Mouse (Mus musculus) heart, embryonic 14.5 days (tissue): ENCODE data around the gene Ifitm2. TPM values are rescaled to one million over a fixed set of nuclear protein-coding genes. Genes with fewer than 3 reads are reported as not detected.

ENCODE experiments used
- ATAC-seq: fragments of 200-750 bp; cut with Nextera tagmentation; 2 replicates; pipeline ENCODE4 v1.8.0; 2017; ENCODE audit warnings: low read depth, moderate TSS enrichment; ENCODE audit not compliant: insufficient number of reproducible peaks, insufficient read depth, low FRiP score
- H3K27ac ChIP-seq, 2 experiments: fragments of 200-500 bp in 1 of 2; fragments of 300-500 bp in 1 of 2; sonication (generic) in 1 of 2; replicated peaks in 1 of 2; 2 replicates each; pipeline ENCODE4 v1.5.1; 2012 to 2014; ENCODE audit warnings: low read depth in 2 of 2, low read length in 2 of 2, control low read depth in 1 of 2, mild to moderate bottlenecking in 1 of 2, mixed read lengths in 1 of 2; ENCODE audit not compliant: control insufficient read depth in 1 of 2, insufficient read depth in 1 of 2
- H3K27me3 ChIP-seq: fragments of 300-500 bp; sonication (generic); 2 replicates; pipeline ENCODE4 v1.6.1; 2014; ENCODE audit warnings: mild to moderate bottlenecking, low read length, control low read depth; ENCODE audit not compliant: control insufficient read depth, insufficient read depth
- H3K36me3 ChIP-seq: fragments of 300-500 bp; sonication (generic); 2 replicates; pipeline ENCODE4 v1.6.1; 2014; ENCODE audit warnings: mild to moderate bottlenecking, control low read depth, low read length, mixed read lengths; ENCODE audit not compliant: control insufficient read depth, insufficient read depth
- H3K4me1 ChIP-seq, 2 experiments: fragments of 200-500 bp in 1 of 2; fragments of 300-500 bp in 1 of 2; sonication (generic) in 1 of 2; 2 replicates each; pipeline ENCODE4 v1.6.1; 2012 to 2014; ENCODE audit warnings: low read length in 2 of 2, control low read depth in 1 of 2, mixed read lengths in 1 of 2; ENCODE audit not compliant: control insufficient read depth in 2 of 2, insufficient read depth in 2 of 2
- H3K4me2 ChIP-seq: fragments of 300-500 bp; sonication (generic); 2 replicates; pipeline ENCODE4 v1.6.1; 2014; ENCODE audit warnings: mild to moderate bottlenecking, low read length
- H3K4me3 ChIP-seq, 2 experiments: fragments of 200-500 bp in 1 of 2; fragments of 300-500 bp in 1 of 2; sonication (generic) in 1 of 2; 2 replicates each; pipeline ENCODE4 v1.5.1; 2012 to 2014; ENCODE audit warnings: low read length in 2 of 2, mild to moderate bottlenecking in 2 of 2, control low read depth in 1 of 2, low read depth in 1 of 2, moderate library complexity in 1 of 2; ENCODE audit not compliant: control insufficient read depth in 1 of 2, insufficient read depth in 1 of 2
- H3K9ac ChIP-seq: fragments of 300-500 bp; sonication (generic); 2 replicates; pipeline ENCODE4 v1.6.1; 2014; ENCODE audit warnings: mild to moderate bottlenecking, low read length
- H3K9me3 ChIP-seq: fragments of 300-500 bp; sonication (generic); 2 replicates; pipeline ENCODE4 v1.6.1; 2016; ENCODE audit warnings: low read length, control low read depth; ENCODE audit not compliant: control insufficient read depth
- WGBS: fragments of 180-500 bp; shearing (Covaris S2); extraction: QIAGEN DNeasy Blood & Tissue Kit; methylation state at CpG from one replicate; pipeline ENCODE4 v1.1.7; 2014; 5-methylcytosine and 5-hydroxymethylcytosine counted together
- polyA plus RNA-seq: library from polyadenylated mRNA; unstranded; fragments of >200 nt; fragmentation: Nextera tagmentation; extraction: Ambion mirVana; gene quantifications from 2 replicates; pipeline ENCODE4 v1.2.1, GENCODE M21; 2014

Ifitm2 gene
- polyA plus RNA-seq, 1 experiment from 2014 or later: 692 TPM

DNA sequence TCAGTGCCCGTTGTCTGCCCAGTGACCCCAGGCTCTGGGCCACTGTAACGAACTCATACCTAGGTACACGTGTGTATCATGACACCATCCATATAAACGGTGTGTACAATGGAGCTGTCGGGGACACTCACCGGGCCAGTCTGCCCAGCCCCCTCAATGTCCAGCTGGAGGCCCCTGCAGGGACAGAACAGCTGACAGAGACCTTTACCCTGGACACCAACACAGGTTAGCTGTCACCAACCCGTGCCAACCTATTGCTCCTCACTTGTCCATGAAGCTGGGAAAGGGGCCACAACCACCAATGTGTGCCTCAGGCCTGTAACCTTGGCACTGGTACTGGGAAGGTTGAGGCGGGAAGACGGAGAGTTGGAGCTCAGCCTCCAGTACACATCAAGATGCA, 13.4 kb downstream of the Ifitm2 start:
- peaks cover 11 to 22% of the 10 kb centered on the region in 2 experiments for H3K4me1 ChIP-seq
- WGBS: 57% methylated on average over 9 of the region's 9 CpGs
- peak overlapping the region; percentile 86 for H3K9ac ChIP-seq
- H3K27ac ChIP-seq: peak overlapping the region; percentile 87 to 90
- H3K9me3 ChIP-seq: no peaks in the 10 kb centered on the region
- peak overlapping the region; percentile 77 for H3K4me2 ChIP-seq
- H3K4me3 ChIP-seq: peak overlapping the region; percentile 61 to 64
- no peak for ATAC-seq
- H3K36me3 ChIP-seq: peaks cover 25% of the 10 kb centered on the region
- no peaks in the 10 kb centered on the region for H3K27me3 ChIP-seq

GRCm38 (mm10) chr7:140941222-140942051, 14.3 kb downstream of the Ifitm2 start, which contains the start of gene Pgghg:
TSS of gene Pgghg (plus strand) at chr7:140941391.
- Histone ChIP-seq H3K4me3 (peak within 1 kb of the TSS; percentile 61 to 64), H3K9me3 (no peaks in the 10 kb centered on the region), H3K9ac (peak within 1 kb of the TSS; percentile 86), H3K27me3 (no peaks in the 10 kb centered on the region), H3K36me3 (peaks cover 18% of the 10 kb centered on the region), H3K4me1 (peaks cover 5 to 14% of the 10 kb centered on the region in 2 experiments; a peak in 3 of 4 replicates), H3K4me2 (peak within 1 kb of the TSS; percentile 77), H3K27ac (peak within 1 kb of the TSS; percentile 87 to 90)
- ATAC-seq: peak; percentile 87
- 4% methylated on average over 33 of the region's 33 CpGs for WGBS

GRCm38 (mm10) chr7:140939669-140940171, 16.1 kb downstream of the Ifitm2 start:
- no peak overlapping the region for H3K27ac ChIP-seq
- 12% methylated on average over 8 of the region's 8 CpGs for WGBS
- H3K9ac ChIP-seq: 0 out of 2 replicates have a peak overlapping the region, but pooled peaks have one; percentile 30
- no peak overlapping the region for H3K4me2 ChIP-seq
- H3K36me3 ChIP-seq: peaks cover 1% of the 10 kb centered on the region; the same call in 1 of the 2 replicates
- no peaks in the 10 kb centered on the region for H3K27me3 ChIP-seq
- H3K4me3 ChIP-seq: no peak overlapping the region
- H3K4me1 ChIP-seq: peaks cover 3 to 10% of the 10 kb centered on the region in 2 experiments; a peak in 2 of 4 replicates
- ATAC-seq: no peak
- H3K9me3 ChIP-seq: no peaks in the 10 kb centered on the region

DNA sequence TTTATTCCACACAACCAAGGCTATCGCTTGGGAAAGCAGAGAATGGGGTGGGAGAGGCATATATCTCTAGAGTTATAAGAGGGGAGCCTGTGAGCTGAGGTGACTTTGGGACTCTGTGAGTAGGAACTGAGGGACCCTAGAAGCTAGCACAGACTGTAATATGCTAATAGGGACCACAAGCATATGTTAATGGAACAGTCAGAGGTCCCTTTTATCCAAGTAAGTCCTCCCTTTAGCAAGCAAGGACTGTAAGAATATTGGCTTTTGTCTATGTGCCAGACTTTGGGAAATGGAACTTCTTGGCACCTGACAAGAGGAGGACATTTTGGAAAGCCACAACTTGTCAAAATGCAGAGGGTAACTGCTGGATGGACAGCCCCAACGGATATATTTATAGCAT, 16.9 kb downstream of the Ifitm2 start:
- ATAC-seq: no peak
- Histone ChIP-seq H3K36me3 (no peaks in the 10 kb centered on the region), H3K4me3 (no peak overlapping the region), H3K27ac (no peak overlapping the region), H3K4me1 (peaks cover 3 to 10% of the 10 kb centered on the region in 2 experiments; a peak in 2 of 4 replicates), H3K4me2 (no peak overlapping the region), H3K9ac (no peak overlapping the region), H3K27me3 (no peaks in the 10 kb centered on the region; the same call in 1 of the 2 replicates), H3K9me3 (no peaks in the 10 kb centered on the region)
- 29% methylated on average over 2 of the region's 2 CpGs for WGBS

DNA sequence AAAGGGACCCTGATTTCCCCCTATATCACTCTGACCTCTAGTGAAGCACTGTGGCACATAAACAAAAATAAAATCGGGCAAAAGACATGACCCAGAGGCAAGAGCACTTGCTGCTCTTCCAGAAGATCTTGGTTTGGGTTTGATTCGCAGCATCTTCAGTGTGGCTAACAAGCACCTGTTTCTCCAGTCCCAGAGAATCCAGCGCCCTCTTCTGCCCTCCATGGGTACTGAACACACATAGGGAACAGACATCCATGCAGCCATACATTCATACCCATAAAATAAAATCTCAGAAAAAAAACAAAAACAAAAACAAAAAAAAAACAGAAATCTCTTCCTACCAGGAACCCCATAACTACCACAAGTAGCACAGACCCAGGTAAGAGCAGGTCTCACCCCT, 17.4 kb downstream of the Ifitm2 start:
- ATAC-seq: no peak
- Histone ChIP-seq H3K27me3 (no peaks in the 10 kb centered on the region; the same call in 1 of the 2 replicates), H3K36me3 (no peaks in the 10 kb centered on the region), H3K9ac (no peak overlapping the region), H3K4me3 (no peak overlapping the region), H3K9me3 (no peaks in the 10 kb centered on the region), H3K27ac (no peak overlapping the region), H3K4me2 (no peak overlapping the region), H3K4me1 (peaks cover 3 to 10% of the 10 kb centered on the region in 2 experiments; a peak in 2 of 4 replicates)
- 51% methylated on average over 3 of the region's 3 CpGs for WGBS

- no peak overlapping the region for H3K9ac ChIP-seq
- peaks cover 34% of the 10 kb centered on the region for H3K27me3 ChIP-seq
- H3K9me3 ChIP-seq: no peaks in the 10 kb centered on the region
- no peak overlapping the region for H3K27ac ChIP-seq
- 85% methylated on average over 6 of the region's 6 CpGs for WGBS
- H3K36me3 ChIP-seq: no peaks in the 10 kb centered on the region
- no peak overlapping the region for H3K4me2 ChIP-seq
- H3K4me3 ChIP-seq: no peak overlapping the region
- H3K4me1 ChIP-seq: peaks cover 0 to 9% of the 10 kb centered on the region in 2 experiments; a peak in 2 of 4 replicates
- ATAC-seq: no peak
Observed at GRCm38 (mm10) chr7:140927181-140927580, 28.6 kb downstream of the Ifitm2 start.

GRCm38 (mm10) chr7:140923070-140923775, 32.6 kb downstream of the Ifitm2 start:
- Histone ChIP-seq H3K27me3 (peaks cover 71% of the 10 kb centered on the region), H3K36me3 (no peaks in the 10 kb centered on the region), H3K4me3 (peak overlapping the region in 1 of 2 experiments; percentile 30; a peak in 2 of 4 replicates), H3K9me3 (no peaks in the 10 kb centered on the region), H3K9ac (no peak overlapping the region), H3K4me1 (peaks cover 0 to 12% of the 10 kb centered on the region in 2 experiments; a peak in 2 of 4 replicates), H3K27ac (no peak overlapping the region), H3K4me2 (peak overlapping the region; percentile 62)
- no peak for ATAC-seq
- 23% methylated on average over 30 of the region's 30 CpGs for WGBS
